Mouse (Mus musculus) CH12.LX (cell line): ENCODE data around the gene Vamp2. TPM values are rescaled to one million over a fixed set of nuclear protein-coding genes. Genes with fewer than 3 reads are reported as not detected.

ENCODE experiments used
- DNase-seq: peaks from one replicate; pipeline ENCODE4 v3.0.0-alpha.2; 2013; ENCODE audit errors: extremely low read depth
- H3K27ac ChIP-seq: 2 replicates; pipeline ENCODE4 v1.5.1; 2012; ENCODE audit warnings: low read depth, mild to moderate bottlenecking, control low read depth, moderate library complexity; ENCODE audit not compliant: insufficient read depth
- H3K27me3 ChIP-seq: replicated peaks from 2 replicates; pipeline ENCODE3; 2012; ENCODE audit warnings: inconsistent platforms
- H3K36me3 ChIP-seq, 2 experiments: replicated peaks in 1 of 2; 2 replicates each; pipeline versions ENCODE3 to v1.6.1; 2012; ENCODE audit warnings: inconsistent platforms in 1 of 2, low read length in 1 of 2, mild to moderate bottlenecking in 1 of 2, mixed read lengths in 1 of 2, moderate library complexity in 1 of 2; ENCODE audit not compliant: control insufficient read depth in 1 of 2, insufficient read depth in 1 of 2
- H3K4me1 ChIP-seq, 2 experiments: 2 replicates each; pipeline ENCODE4 v1.6.1; 2012; ENCODE audit warnings: inconsistent platforms in 1 of 2, moderate library complexity in 1 of 2; ENCODE audit not compliant: insufficient read depth in 2 of 2, control insufficient read depth in 1 of 2
- H3K4me2 ChIP-seq: 2 replicates; pipeline ENCODE4 v1.6.1; 2012; ENCODE audit warnings: low read depth, mild to moderate bottlenecking, control low read depth; ENCODE audit not compliant: poor library complexity, insufficient read depth, severe bottlenecking
- H3K4me3 ChIP-seq, 3 experiments: fragments of 150-350 bp in 1 of 3; sonication (generic) in 1 of 3; replicated peaks in 1 of 3; 2 replicates each; pipeline versions ENCODE3 to v1.5.1; 2011 to 2012; ENCODE audit warnings: low read depth in 2 of 3, low read length in 2 of 3, mild to moderate bottlenecking in 2 of 3, moderate library complexity in 2 of 3, control low read depth in 1 of 3, improper control_type of control experiment in 1 of 3, inconsistent platforms in 1 of 3, mixed read lengths in 1 of 3; ENCODE audit not compliant: poor library complexity in 1 of 3
- H3K79me2 ChIP-seq: replicated peaks from 2 replicates; pipeline ENCODE4 v1.6.1; 2012; ENCODE audit warnings: mild to moderate bottlenecking, moderate library complexity; ENCODE audit not compliant: control insufficient read depth, poor library complexity, insufficient read depth, severe bottlenecking; ENCODE audit errors: extremely low read depth
- H3K9ac ChIP-seq: 2 replicates; pipeline ENCODE4 v1.6.1; 2012; ENCODE audit warnings: low read depth, mild to moderate bottlenecking, control low read depth, moderate library complexity; ENCODE audit not compliant: insufficient read depth
- H3K9me3 ChIP-seq: replicated peaks from 2 replicates; pipeline ENCODE3; 2012; ENCODE audit warnings: low read length, inconsistent platforms, mixed read lengths
- BHLHE40 ChIP-seq: IDR thresholded peaks from 2 replicates; pipeline ENCODE4 v1.6.1; 2011; ENCODE audit warnings: mild to moderate bottlenecking, low read depth, low read length, improper control_type of control experiment
- CHD1 ChIP-seq: IDR thresholded peaks from 2 replicates; pipeline ENCODE4 v1.6.1; 2012; ENCODE audit warnings: low read depth, low read length, improper control_type of control experiment, inconsistent platforms
- CTCF ChIP-seq, 2 experiments: IDR thresholded peaks in 1 of 2; conservative IDR thresholded peaks in 1 of 2; 2 replicates each; pipeline ENCODE4 v1.5.1; 2011 to 2012; ENCODE audit warnings: low read depth in 2 of 2, low read length in 2 of 2, improper control_type of control experiment in 1 of 2, inconsistent platforms in 1 of 2, mild to moderate bottlenecking in 1 of 2, moderate library complexity in 1 of 2
- E2F4 ChIP-seq: IDR thresholded peaks from 2 replicates; pipeline ENCODE4 v1.6.1; 2011; ENCODE audit warnings: low read depth, low read length, improper control_type of control experiment; ENCODE audit not compliant: insufficient replicate concordance
- EP300 ChIP-seq: IDR thresholded peaks from 2 replicates; pipeline ENCODE4 v1.6.1; 2011; ENCODE audit warnings: low read length, improper control_type of control experiment
- ETS1 ChIP-seq: conservative IDR thresholded peaks from 2 replicates; pipeline ENCODE4 v1.6.1; 2012; ENCODE audit warnings: low read depth, mild to moderate bottlenecking, inconsistent platforms, low read length, improper control_type of control experiment, moderate library complexity
- GABPA ChIP-seq: IDR thresholded peaks from 2 replicates; pipeline ENCODE4 v1.6.1; 2012; ENCODE audit warnings: low read depth, low read length, improper control_type of control experiment, inconsistent platforms; ENCODE audit not compliant: insufficient replicate concordance
- HCFC1 ChIP-seq: IDR thresholded peaks from 2 replicates; pipeline ENCODE4 v1.6.1; 2012; ENCODE audit warnings: low read depth, mild to moderate bottlenecking, inconsistent platforms, low read length, improper control_type of control experiment
- IRF4 ChIP-seq: IDR thresholded peaks from 2 replicates; pipeline ENCODE4 v1.6.1; 2014; ENCODE audit warnings: low read depth, mild to moderate bottlenecking, inconsistent platforms, low read length, improper control_type of control experiment
- JUN ChIP-seq: IDR thresholded peaks from 2 replicates; pipeline ENCODE4 v1.6.1; 2011; ENCODE audit warnings: low read depth, mild to moderate bottlenecking, low read length, improper control_type of control experiment, moderate library complexity; ENCODE audit not compliant: insufficient read depth
- KAT2A ChIP-seq: IDR thresholded peaks from 2 replicates; pipeline ENCODE4 v1.6.1; 2012; ENCODE audit warnings: low read length, improper control_type of control experiment, inconsistent platforms; ENCODE audit not compliant: insufficient replicate concordance
- MAFK ChIP-seq: IDR thresholded peaks from 2 replicates; pipeline ENCODE4 v1.6.1; 2011; ENCODE audit warnings: low read length, improper control_type of control experiment; ENCODE audit not compliant: insufficient replicate concordance
- MEF2A ChIP-seq: IDR thresholded peaks from 2 replicates; pipeline ENCODE4 v1.6.1; 2014; ENCODE audit warnings: low read depth, mild to moderate bottlenecking, inconsistent platforms, low read length, improper control_type of control experiment, borderline replicate concordance
- MYC ChIP-seq: IDR thresholded peaks from 2 replicates; pipeline ENCODE4 v1.6.1; 2011; ENCODE audit warnings: low read depth, mild to moderate bottlenecking, improper control_type of control experiment, low read length
- NELFE ChIP-seq: IDR thresholded peaks from 2 replicates; pipeline ENCODE4 v1.6.1; 2011; ENCODE audit warnings: low read depth, low read length, improper control_type of control experiment
- NRF1 ChIP-seq: IDR thresholded peaks from 2 replicates; pipeline ENCODE4 v1.6.1; 2014; ENCODE audit warnings: low read depth, mild to moderate bottlenecking, inconsistent platforms, low read length, improper control_type of control experiment, moderate library complexity
- POLR2AphosphoS2 ChIP-seq: IDR thresholded peaks from 2 replicates; pipeline ENCODE4 v1.6.1; 2011; ENCODE audit warnings: low read depth, low read length, improper control_type of control experiment
- RAD21 ChIP-seq: IDR thresholded peaks from 2 replicates; pipeline ENCODE4 v1.6.1; 2011; ENCODE audit warnings: low read depth, mild to moderate bottlenecking, low read length, improper control_type of control experiment, moderate library complexity
- SIN3A ChIP-seq: IDR thresholded peaks from 2 replicates; pipeline ENCODE4 v1.6.1; 2012; ENCODE audit warnings: low read length, improper control_type of control experiment, inconsistent platforms
- SMC3 ChIP-seq: IDR thresholded peaks from 2 replicates; pipeline ENCODE4 v1.6.1; 2011; ENCODE audit warnings: low read depth, low read length, improper control_type of control experiment
- UBTF ChIP-seq: IDR thresholded peaks from 2 replicates; pipeline ENCODE4 v1.6.1; 2012; ENCODE audit warnings: low read depth, mild to moderate bottlenecking, inconsistent platforms, low read length, improper control_type of control experiment, moderate library complexity
- USF1 ChIP-seq: IDR thresholded peaks from 2 replicates; pipeline ENCODE4 v1.6.1; 2014; ENCODE audit warnings: low read depth, mild to moderate bottlenecking, inconsistent platforms, low read length, improper control_type of control experiment
- ZC3H11A ChIP-seq: IDR thresholded peaks from 2 replicates; pipeline ENCODE4 v1.6.1; 2012; ENCODE audit warnings: low read depth, mild to moderate bottlenecking, inconsistent platforms, low read length, improper control_type of control experiment
- dilution Hi-C: fragments of 300-500 bp; cut with MboI; formaldehyde crosslinking; loops from 2 replicates; pipeline ENCODE4 v1.14.3; 2020; ENCODE audit warnings: low sequenced_read_pairs; ENCODE audit not compliant: extremely low pct_unique_long_range_greater_than_20kb, extremely low pct_ligation_motif_present
- in situ Hi-C: fragments of 300-500 bp; cut with MboI; formaldehyde crosslinking; loops from 3 replicates; pipeline ENCODE4 v1.14.3; 2019; ENCODE audit warnings: low sequenced_read_pairs, low pct_ligation_motif_present, low pct_unique_long_range_greater_than_20kb, mixed read lengths
- polyA plus RNA-seq: library from polyadenylated mRNA; unstranded; fragments of >175 nt; gene quantifications from 2 replicates; pipeline ENCODE4 v1.2.1, GENCODE M21; 2012; ENCODE audit warnings: low read depth; ENCODE audit not compliant: insufficient read length
- total RNA-seq, 2 experiments: library from RNA; depleted of rRNA; stranded (reverse); fragments of 300-350 nt in 1 of 2; fragments of >200 nt in 1 of 2; gene quantifications; 2 replicates each; pipeline ENCODE4 v1.2.3; 2012 to 2014

Gene Vamp2
- total and polyA plus RNA-seq, 3 experiments, result 1.3 to 26.0 (median 8.2) TPM

DNA sequence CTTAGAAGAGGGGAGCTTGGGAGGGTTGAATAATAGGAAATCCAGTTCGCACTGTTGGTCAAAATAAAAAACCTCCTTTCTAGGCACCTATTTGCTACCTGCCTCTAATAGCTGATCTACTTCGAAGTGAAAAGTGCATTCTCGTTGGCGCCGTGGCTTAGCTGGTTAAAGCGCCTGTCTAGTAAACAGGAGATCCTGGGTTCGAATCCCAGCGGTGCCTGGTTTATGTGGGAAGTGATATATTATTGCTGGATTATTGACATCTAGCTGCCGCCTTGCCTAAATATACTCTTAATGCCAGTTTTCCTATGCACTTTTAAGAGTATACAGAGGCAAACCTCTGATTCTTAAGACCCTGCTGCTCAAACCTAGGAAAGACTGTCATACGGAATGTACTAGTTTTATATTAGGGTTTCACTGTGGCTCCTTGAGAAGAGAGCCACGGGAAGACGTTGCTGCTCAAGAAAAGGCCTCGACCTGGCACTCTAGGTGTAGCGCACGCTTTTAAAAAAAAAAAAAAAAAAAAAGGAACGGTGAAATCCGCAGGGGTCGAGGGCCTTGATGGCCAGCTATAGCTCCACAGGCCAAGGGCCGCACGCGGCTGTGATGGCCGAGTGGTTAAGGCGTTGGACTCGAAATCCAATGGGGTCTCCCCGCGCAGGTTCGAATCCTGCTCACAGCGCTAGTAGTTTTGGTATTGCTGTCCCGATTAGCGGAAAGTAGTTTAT, 22.2 kb downstream of the Vamp2 start (continued):
- TF ChIP-seq HCFC1 (peak; percentile 61), POLR2AphosphoS2 (peak; percentile 98), CHD1 (no peak), KAT2A (peak; percentile 86), EP300 (no peak), RAD21 (no peak; the same call in 1 of the 2 replicates), NELFE (no peak; the same call in 1 of the 2 replicates), BHLHE40 (peak; percentile 81), ZC3H11A (no peak), MYC (peak; percentile 79; the same call in 1 of the 2 replicates), ETS1 (peak; percentile 43; the same call in 1 of the 2 replicates), JUN (peak; percentile 47), NRF1 (peak; percentile 70), SMC3 (peak; percentile 24; the same call in 1 of the 2 replicates)
- TF ChIP-seq, all 38 proteins: peak for 24

DNA sequence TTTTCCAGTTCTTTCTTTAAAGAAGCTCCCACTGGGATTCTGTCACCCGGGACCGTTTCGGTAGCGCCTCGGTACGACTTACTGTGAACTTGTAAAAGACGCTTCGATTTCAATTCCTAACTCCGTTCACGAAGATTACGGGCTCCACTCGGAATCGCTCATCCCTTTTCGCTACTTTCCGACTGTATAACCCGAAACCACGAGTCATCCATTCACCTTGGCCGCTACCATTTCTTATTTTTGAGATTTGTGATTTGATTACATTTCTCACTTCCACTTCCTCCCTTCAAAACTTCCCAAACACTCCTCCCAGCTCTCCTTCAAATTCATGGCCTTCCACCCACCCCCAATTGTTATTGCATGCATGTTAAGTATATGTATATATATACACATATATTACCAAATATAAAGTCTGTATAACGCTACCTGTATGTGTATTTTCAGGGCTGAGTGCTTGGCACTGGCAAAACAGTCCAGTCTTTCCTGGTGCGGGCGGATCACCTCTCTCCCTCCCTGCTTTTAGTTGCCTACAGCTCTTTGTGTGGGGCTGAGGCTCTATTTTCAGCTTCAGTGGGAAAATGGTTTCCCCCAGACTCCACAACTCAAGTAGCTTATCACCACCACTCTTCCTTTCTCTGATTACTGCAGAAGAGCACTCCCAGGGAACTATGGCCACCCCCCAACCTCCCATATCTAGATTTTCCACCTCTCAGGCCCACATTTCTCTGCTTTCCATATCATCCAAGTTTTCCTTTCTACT, 22.9 kb downstream of the Vamp2 start:
- H3K4me1 ChIP-seq, result peaks cover 0 to 24% of the 10 kb centered on the region in 2 experiments; a peak in 2 of 4 replicates
- no peak for DNase-seq
- H3K4me3 ChIP-seq, result peak overlapping the region in 2 of 3 experiments; percentile 35 to 42
- peaks cover 52% of the 10 kb centered on the region for H3K27me3 ChIP-seq
- H3K27ac ChIP-seq, result no peak overlapping the region
- peak overlapping the region; percentile 60 for H3K4me2 ChIP-seq
- TF ChIP-seq MAFK (no peak), USF1 (no peak), UBTF (no peak), POLR2AphosphoS2 (no peak), SIN3A (no peak), BHLHE40 (no peak), RAD21 (no peak), CTCF (conservative IDR thresholded peaks at IDR 0.05 in 1 of 2, IDR thresholded peaks at IDR 0.05 in 1 of 2; ENCODE audit: low read depth in 2 of 2, low read length in 2 of 2) (no peak), E2F4 (no peak), GABPA (no peak), NRF1 (no peak), IRF4 (no peak), MEF2A (no peak)
- TF ChIP-seq, all 38 proteins: peak for 0
- Histone ChIP-seq H3K36me3 (peaks cover 33 to 38% of the 10 kb centered on the region in 2 experiments), H3K79me2 (no peaks in the 10 kb centered on the region), H3K9me3 (no peaks in the 10 kb centered on the region), H3K9ac (peak overlapping the region; percentile 25; the same call in 1 of the 2 replicates)
- dilution Hi-C loops (no loop called here), in situ Hi-C loops (no loop called here)
